Mouse (Mus musculus) telencephalon, adult 2 months (tissue): ENCODE measurements around the gene Arap1.

Experiments
- DNase-seq: peaks from one replicate; pipeline ENCODE4 v3.0.0-alpha.2; 2011; ENCODE audit warnings: low read depth, low spot score

Arap1 gene

GRCm38 (mm10) chr7:101394569-101394968 is 46.7 kb downstream of the Arap1 start:
- no peak for DNase-seq

GRCm38 (mm10) chr7:101395471-101395870 is 47.6 kb downstream of the Arap1 start:
- DNase-seq: no peak

- no peak for DNase-seq
These were observed 49.3 kb downstream of the Arap1 start for GRCm38 (mm10) chr7:101397175-101397574.

GRCm38 (mm10) chr7:101401510-101401909 is 53.6 kb downstream of the Arap1 start:
- DNase-seq: no peak

GRCm38 (mm10) chr7:101403831-101404230 is 56.0 kb downstream of the Arap1 start:
- DNase-seq: no peak

- DNase-seq: no peak
These were observed 62.5 kb downstream of the Arap1 start, which contains the start of gene Gm45837 for GRCm38 (mm10) chr7:101410267-101410936. Gm45837 (plus strand) TSS chr7:101410886.

- peak; percentile 78 for DNase-seq
These were observed 64.9 kb downstream of the Arap1 start for GRCm38 (mm10) chr7:101412796-101413195.

GRCm38 (mm10) chr7:101414209-101414608 is 66.3 kb downstream of the Arap1 start:
- peak; percentile 61 for DNase-seq

GRCm38 (mm10) chr7:101414661-101415511 is 67.0 kb downstream of the Arap1 start:
- peak; percentile 40 for DNase-seq

GRCm38 (mm10) chr7:101415512-101416100 is 67.7 kb downstream of the Arap1 start:
- no peak for DNase-seq

- no peak for DNase-seq
These were observed 68.5 kb downstream of the Arap1 start for GRCm38 (mm10) chr7:101416391-101416790.

- DNase-seq: no peak
These were observed 71.3 kb downstream of the Arap1 start for GRCm38 (mm10) chr7:101419013-101419770.

- DNase-seq: peak; percentile 88
These were observed 73.7 kb downstream of the Arap1 start, which contains the start of gene Pde2a for GRCm38 (mm10) chr7:101421529-101421928. Pde2a (plus strand) TSS chr7:101421691.

- no peak for DNase-seq
These were observed 74.2 kb downstream of the Arap1 start for GRCm38 (mm10) chr7:101422069-101422468.

GRCm38 (mm10) chr7:101422646-101423045 is 74.8 kb downstream of the Arap1 start:
- DNase-seq: no peak

- no peak for DNase-seq
These were observed 76.1 kb downstream of the Arap1 start for GRCm38 (mm10) chr7:101423970-101424369.

GRCm38 (mm10) chr7:101426692-101427091 is 78.8 kb downstream of the Arap1 start:
- DNase-seq: peak; percentile 83

GRCm38 (mm10) chr7:101427736-101428135 is 79.9 kb downstream of the Arap1 start:
- no peak for DNase-seq

- no peak for DNase-seq
These were observed 87.2 kb downstream of the Arap1 start for GRCm38 (mm10) chr7:101435038-101435437.

- no peak for DNase-seq
These were observed 90.0 kb downstream of the Arap1 start for GRCm38 (mm10) chr7:101437876-101438275.

- DNase-seq: no peak
These were observed 95.2 kb downstream of the Arap1 start for GRCm38 (mm10) chr7:101443093-101443492.

- DNase-seq: no peak
These were observed 96.3 kb downstream of the Arap1 start for GRCm38 (mm10) chr7:101444211-101444610.
